Mouse (Mus musculus): Measurements from ENCODE around the gene Olfr231. TPM values are rescaled to one million over a fixed set of nuclear protein-coding genes. Genes with fewer than 3 reads are reported as not detected.

Olfr231 gene
- polyA plus RNA-seq (2016; fragmentation: Nextera tagmentation; extraction: Ambion mirVana) = 0.31 TPM in 1 of 2 replicates, not detected in the other

GRCm38 (mm10) chr1:174121062-174121461, at the start of gene Olfr231:
TSS of gene Olfr231 (minus strand) at chr1:174121162.
- no peaks in the 10 kb centered on the region for H3K27me3 ChIP-seq (replicated peaks; ENCODE audit: low read depth, poor library complexity, severe bottlenecking)
- no peaks in the 10 kb centered on the region for H3K4me1 ChIP-seq
- no peak for DNase-seq (ENCODE audit: low spot score)
- H3K4me3 ChIP-seq = no peak within 1 kb of the TSS
- H3K36me3 ChIP-seq (replicated peaks) = no peaks in the 10 kb centered on the region
- H3K27ac ChIP-seq (replicated peaks) = no peak within 1 kb of the TSS
- H3K9me3 ChIP-seq = no peaks in the 10 kb centered on the region
- WGBS = 49% methylated on average over 2 of the region's 2 CpGs

GRCm38 (mm10) chr1:174169024-174169423, 48.1 kb upstream of the Olfr231 start:
- DNase-seq (ENCODE audit: low spot score) = no peak

GRCm38 (mm10) chr1:174159095-174159494, 38.1 kb upstream of the Olfr231 start:
- 91% methylated on average over 10 of the region's 10 CpGs for WGBS
- no peaks in the 10 kb centered on the region for H3K9me3 ChIP-seq

More at GRCm38 (mm10) chr1:174169024-174169423, 48.1 kb upstream of the Olfr231 start:
- no peak overlapping the region for H3K27ac ChIP-seq (replicated peaks)
- H3K9me3 ChIP-seq = no peaks in the 10 kb centered on the region
- no peaks in the 10 kb centered on the region for H3K27me3 ChIP-seq (replicated peaks; ENCODE audit: low read depth, poor library complexity, severe bottlenecking)
- H3K36me3 ChIP-seq (replicated peaks) = no peaks in the 10 kb centered on the region
- peaks cover 2% of the 10 kb centered on the region; the same call in 1 of the 2 replicates for H3K4me1 ChIP-seq
- H3K4me3 ChIP-seq = no peak overlapping the region

GRCm38 (mm10) chr1:174158512-174158911, 37.5 kb upstream of the Olfr231 start:
- no peaks in the 10 kb centered on the region for H3K4me1 ChIP-seq
- no peaks in the 10 kb centered on the region for H3K9me3 ChIP-seq
- DNase-seq (ENCODE audit: low spot score) = no peak
- H3K36me3 ChIP-seq (replicated peaks) = no peaks in the 10 kb centered on the region
- H3K27me3 ChIP-seq (replicated peaks; ENCODE audit: low read depth, poor library complexity, severe bottlenecking) = no peaks in the 10 kb centered on the region
- no peak overlapping the region for H3K27ac ChIP-seq (replicated peaks)
- H3K4me3 ChIP-seq = no peak overlapping the region
- WGBS = 84% methylated on average over 1 of the region's 1 CpGs

More at GRCm38 (mm10) chr1:174159095-174159494, 38.1 kb upstream of the Olfr231 start:
- H3K4me3 ChIP-seq = no peak overlapping the region
- H3K36me3 ChIP-seq (replicated peaks) = no peaks in the 10 kb centered on the region
- H3K27me3 ChIP-seq (replicated peaks; ENCODE audit: low read depth, poor library complexity, severe bottlenecking) = no peaks in the 10 kb centered on the region
- no peak overlapping the region for H3K27ac ChIP-seq (replicated peaks)
- no peaks in the 10 kb centered on the region for H3K4me1 ChIP-seq
- DNase-seq (ENCODE audit: low spot score) = no peak

- DNase-seq (ENCODE audit: low spot score) = no peak
- 93% methylated on average over 3 of the region's 3 CpGs for WGBS
- H3K27ac ChIP-seq (replicated peaks) = no peak overlapping the region
- no peaks in the 10 kb centered on the region for H3K27me3 ChIP-seq (replicated peaks; ENCODE audit: low read depth, poor library complexity, severe bottlenecking)
- H3K4me3 ChIP-seq = no peak overlapping the region
- H3K4me1 ChIP-seq = no peaks in the 10 kb centered on the region
- no peaks in the 10 kb centered on the region for H3K36me3 ChIP-seq (replicated peaks)
- no peaks in the 10 kb centered on the region for H3K9me3 ChIP-seq
These were observed 36.7 kb upstream of the Olfr231 start for GRCm38 (mm10) chr1:174157622-174158021.

GRCm38 (mm10) chr1:174155333-174155732, 34.4 kb upstream of the Olfr231 start, which contains the start of gene Olfr420:
TSS of gene Olfr420 (plus strand) at chr1:174155633.
- DNase-seq (ENCODE audit: low spot score) = no peak
- 84% methylated on average over 1 of the region's 1 CpGs for WGBS
- Histone ChIP-seq H3K4me3 (no peak within 1 kb of the TSS), H3K36me3 (replicated peaks) (no peaks in the 10 kb centered on the region), H3K27ac (replicated peaks) (no peak within 1 kb of the TSS), H3K27me3 (replicated peaks; ENCODE audit: low read depth, poor library complexity, severe bottlenecking) (no peaks in the 10 kb centered on the region), H3K4me1 (no peaks in the 10 kb centered on the region), H3K9me3 (no peaks in the 10 kb centered on the region)

- Histone ChIP-seq H3K4me1 (no peaks in the 10 kb centered on the region), H3K27me3 (replicated peaks; ENCODE audit: low read depth, poor library complexity, severe bottlenecking) (no peaks in the 10 kb centered on the region), H3K4me3 (no peak overlapping the region), H3K36me3 (replicated peaks) (no peaks in the 10 kb centered on the region), H3K27ac (replicated peaks) (no peak overlapping the region), H3K9me3 (no peaks in the 10 kb centered on the region)
- no peak for DNase-seq (ENCODE audit: low spot score)
- 77% methylated on average over 2 of the region's 2 CpGs for WGBS
These were observed 28.3 kb upstream of the Olfr231 start for GRCm38 (mm10) chr1:174149289-174149688.

GRCm38 (mm10) chr1:174146696-174147095, 25.7 kb upstream of the Olfr231 start:
- H3K4me1 ChIP-seq = no peaks in the 10 kb centered on the region
- no peaks in the 10 kb centered on the region for H3K9me3 ChIP-seq
- 93% methylated on average over 1 of the region's 1 CpGs for WGBS
- no peaks in the 10 kb centered on the region for H3K27me3 ChIP-seq (replicated peaks; ENCODE audit: low read depth, poor library complexity, severe bottlenecking)
- no peak overlapping the region for H3K4me3 ChIP-seq
- DNase-seq (ENCODE audit: low spot score) = no peak
- H3K36me3 ChIP-seq (replicated peaks) = no peaks in the 10 kb centered on the region
- H3K27ac ChIP-seq (replicated peaks) = no peak overlapping the region

- no peak overlapping the region for H3K4me3 ChIP-seq
- no peak overlapping the region for H3K27ac ChIP-seq (replicated peaks)
- WGBS = 79% methylated on average over 2 of the region's 2 CpGs
- H3K9me3 ChIP-seq = no peaks in the 10 kb centered on the region
- no peaks in the 10 kb centered on the region for H3K27me3 ChIP-seq (replicated peaks; ENCODE audit: low read depth, poor library complexity, severe bottlenecking)
- H3K36me3 ChIP-seq (replicated peaks) = no peaks in the 10 kb centered on the region
- no peak for DNase-seq (ENCODE audit: low spot score)
- H3K4me1 ChIP-seq = no peaks in the 10 kb centered on the region
These were observed 20.4 kb upstream of the Olfr231 start for GRCm38 (mm10) chr1:174141384-174141783.

- Histone ChIP-seq H3K36me3 (replicated peaks) (no peaks in the 10 kb centered on the region), H3K4me3 (no peak overlapping the region), H3K27me3 (replicated peaks; ENCODE audit: low read depth, poor library complexity, severe bottlenecking) (no peaks in the 10 kb centered on the region), H3K4me1 (no peaks in the 10 kb centered on the region), H3K27ac (replicated peaks) (no peak overlapping the region), H3K9me3 (no peaks in the 10 kb centered on the region)
- DNase-seq (ENCODE audit: low spot score) = no peak
- WGBS = 65% methylated on average over 3 of the region's 3 CpGs
These were observed 11.0 kb upstream of the Olfr231 start for GRCm38 (mm10) chr1:174131999-174132398.

- 78% methylated on average over 3 of the region's 3 CpGs for WGBS
- H3K27ac ChIP-seq (replicated peaks) = no peak within 1 kb of the TSS
- H3K27me3 ChIP-seq (replicated peaks; ENCODE audit: low read depth, poor library complexity, severe bottlenecking) = no peaks in the 10 kb centered on the region
- H3K4me1 ChIP-seq = no peaks in the 10 kb centered on the region
- H3K36me3 ChIP-seq (replicated peaks) = no peaks in the 10 kb centered on the region
- H3K4me3 ChIP-seq = no peak within 1 kb of the TSS
- H3K9me3 ChIP-seq = no peaks in the 10 kb centered on the region
- no peak for DNase-seq (ENCODE audit: low spot score)
These were observed 10.3 kb upstream of the Olfr231 start, which contains the start of gene Olfr424 for GRCm38 (mm10) chr1:174131217-174131616. TSS of gene Olfr424 (plus strand) at chr1:174131517.

- Histone ChIP-seq H3K27me3 (replicated peaks; ENCODE audit: low read depth, poor library complexity, severe bottlenecking) (no peaks in the 10 kb centered on the region), H3K36me3 (replicated peaks) (no peaks in the 10 kb centered on the region), H3K4me3 (no peak overlapping the region), H3K4me1 (no peaks in the 10 kb centered on the region), H3K27ac (replicated peaks) (no peak overlapping the region), H3K9me3 (no peaks in the 10 kb centered on the region)
- no peak for DNase-seq (ENCODE audit: low spot score)
- WGBS = 66% methylated on average over 2 of the region's 2 CpGs
These were observed 17.2 kb downstream of the Olfr231 start for GRCm38 (mm10) chr1:174103735-174104134.

GRCm38 (mm10) chr1:174096591-174096990, 24.4 kb downstream of the Olfr231 start, which contains the start of gene Olfr427:
TSS of gene Olfr427 (plus strand) at chr1:174096891.
- Histone ChIP-seq H3K36me3 (replicated peaks) (no peaks in the 10 kb centered on the region), H3K27ac (replicated peaks) (no peak within 1 kb of the TSS), H3K9me3 (no peaks in the 10 kb centered on the region), H3K4me1 (no peaks in the 10 kb centered on the region), H3K27me3 (replicated peaks; ENCODE audit: low read depth, poor library complexity, severe bottlenecking) (no peaks in the 10 kb centered on the region), H3K4me3 (no peak within 1 kb of the TSS)
- WGBS = 85% methylated on average over 1 of the region's 1 CpGs
- no peak for DNase-seq (ENCODE audit: low spot score)
